Mouse (Mus musculus): ENCODE measurements around the gene Bok. TPM values are rescaled to one million over a fixed set of nuclear protein-coding genes. Genes with fewer than 3 reads are reported as not detected.

The Bok gene
- 44.0 and 48.6 TPM in 2 replicates for polyA plus RNA-seq (2014; fragmentation: Nextera tagmentation; extraction: Ambion mirVana)

DNA sequence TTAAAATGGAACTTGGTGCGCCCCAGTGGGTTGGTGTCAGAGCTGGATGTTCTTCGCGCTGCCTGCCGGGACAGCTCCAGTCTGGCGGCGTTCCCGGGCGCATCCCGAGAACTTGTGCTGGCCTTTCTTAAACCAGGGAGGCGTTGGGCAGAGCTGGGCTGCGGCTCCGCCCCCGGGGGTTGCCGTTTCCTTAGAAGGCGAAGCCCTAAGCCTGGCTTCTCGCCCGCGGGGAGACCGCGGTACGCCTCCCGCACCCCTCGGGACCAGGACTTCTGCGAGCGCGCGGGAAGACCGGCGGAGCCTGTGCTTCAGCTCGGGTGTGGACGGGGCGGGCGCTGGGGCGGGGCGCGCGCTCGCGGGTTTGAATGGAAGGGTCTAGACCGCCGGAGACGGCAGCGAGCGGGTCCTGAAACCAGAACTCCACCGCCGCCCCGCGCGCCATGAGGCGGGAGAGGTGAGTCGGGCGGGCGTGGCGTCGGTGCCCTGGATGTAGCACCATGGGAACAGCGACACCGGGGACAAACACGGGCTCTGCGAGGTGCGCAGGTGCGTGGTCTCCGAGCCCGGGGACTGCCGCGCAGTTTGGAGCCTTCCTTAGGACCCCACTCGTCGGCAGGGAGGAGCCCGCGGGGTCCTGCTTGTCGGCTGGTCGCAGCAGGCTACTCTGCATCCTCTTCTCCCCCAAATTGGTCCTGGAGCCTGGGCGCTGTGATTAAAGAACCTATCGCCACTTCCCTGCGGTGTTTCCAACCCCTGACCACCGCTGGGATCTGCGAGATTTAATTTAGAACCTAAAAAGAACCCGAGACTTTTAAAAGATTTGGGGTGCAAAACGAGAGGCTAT lies at the start of gene Bok:
Gene Bok, plus strand, starts transcription at position 260 of the 844 bp plus-strand sequence.
- WGBS, result under 1% methylated on average over 76 of the region's 78 CpGs
- no peaks in the 10 kb centered on the region for H3K4me1 ChIP-seq (replicated peaks; ENCODE audit: control insufficient read depth, insufficient read depth, low read length)
- no peak within 1 kb of the TSS for H3K27ac ChIP-seq (ENCODE audit: low read depth, low read length)
- peak within 1 kb of the TSS; percentile 54 for H3K4me3 ChIP-seq (ENCODE audit: low read depth, low read length)
- peak within 1 kb of the TSS; percentile 86 for H3K4me2 ChIP-seq (ENCODE audit: low read depth, low read length, severe bottlenecking)
- peaks cover 3% of the 10 kb centered on the region for H3K27me3 ChIP-seq (ENCODE audit: control insufficient read depth, insufficient read depth, low read length)
- no peaks in the 10 kb centered on the region for H3K36me3 ChIP-seq (ENCODE audit: control insufficient read depth, insufficient read depth, low read length)
- no peaks in the 10 kb centered on the region for H3K9me3 ChIP-seq (ENCODE audit: control insufficient read depth, low read length)
- ATAC-seq (replicated peaks; ENCODE audit: low FRiP score), result peak; percentile 63
- DNase-seq (ENCODE audit: low spot score), result peak; percentile 87
- peak within 1 kb of the TSS; percentile 83 for H3K9ac ChIP-seq (ENCODE audit: low read length)

DNA sequence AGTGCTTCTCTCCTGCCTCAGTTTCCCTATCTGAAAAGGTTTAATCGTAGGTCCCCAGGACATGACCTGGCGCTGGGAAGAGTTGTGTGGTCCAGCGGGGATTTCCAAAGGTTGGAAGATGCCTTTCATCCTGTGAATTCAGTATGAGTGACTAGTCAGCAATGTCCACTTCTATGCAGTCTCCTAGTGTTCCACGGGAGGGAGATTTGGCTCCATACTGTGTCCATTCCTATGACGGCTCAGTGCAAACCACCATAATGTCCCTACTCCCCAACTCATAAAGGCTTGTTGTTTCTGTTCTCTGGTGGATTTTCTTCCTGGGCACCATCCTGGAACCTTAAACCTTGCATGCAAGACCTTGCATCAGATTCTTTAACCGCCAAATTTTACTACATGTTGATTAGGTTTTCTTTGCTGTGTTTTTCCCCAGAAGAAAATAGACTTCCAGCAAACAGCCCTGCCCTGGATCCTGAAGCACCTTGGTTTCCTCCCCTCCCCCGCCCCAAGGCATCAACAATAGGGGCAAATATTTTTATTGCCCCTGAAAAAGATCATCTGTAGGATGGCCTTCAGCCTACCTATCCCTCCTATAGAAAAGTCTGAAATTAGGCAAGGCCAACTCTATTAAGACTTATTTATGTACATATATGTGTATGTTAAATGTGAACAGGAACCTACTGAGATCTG lies 49.1 kb upstream of the Bok start:
- 32% methylated on average over 7 of the region's 7 CpGs for WGBS

DNA sequence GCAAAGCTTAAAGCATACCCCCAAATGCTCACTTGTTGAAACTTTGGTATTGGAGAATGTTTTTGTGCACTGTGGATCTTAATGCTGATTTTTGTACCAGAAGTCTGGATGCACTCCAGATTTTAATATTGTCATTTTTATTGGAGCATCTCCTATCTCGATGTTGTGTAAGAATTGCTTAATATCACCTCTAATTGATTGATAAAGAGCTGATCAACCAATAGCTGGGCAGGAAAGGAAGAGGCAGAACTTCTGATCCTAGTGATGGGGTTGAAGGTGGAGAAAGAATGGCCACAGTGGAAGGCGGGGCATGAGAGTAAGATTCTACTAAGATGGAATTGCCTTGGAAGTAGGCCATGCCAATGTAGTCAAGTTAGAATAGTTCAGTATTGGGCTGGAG lies 43.5 kb upstream of the Bok start:
- H3K4me2 ChIP-seq (ENCODE audit: low read depth, low read length, severe bottlenecking), result no peak overlapping the region
- no peaks in the 10 kb centered on the region for H3K9me3 ChIP-seq (ENCODE audit: control insufficient read depth, low read length)
- DNase-seq (ENCODE audit: low spot score) (no peak), ATAC-seq (replicated peaks; ENCODE audit: low FRiP score) (no peak)
- H3K36me3 ChIP-seq (ENCODE audit: control insufficient read depth, insufficient read depth, low read length), result no peaks in the 10 kb centered on the region
- H3K27ac ChIP-seq (ENCODE audit: low read depth, low read length), result no peak overlapping the region
- H3K4me1 ChIP-seq (replicated peaks; ENCODE audit: control insufficient read depth, insufficient read depth, low read length), result no peaks in the 10 kb centered on the region
- no peak overlapping the region for H3K9ac ChIP-seq (ENCODE audit: low read length)
- WGBS, result 91% methylated on average over 2 of the region's 2 CpGs
- no peak overlapping the region for H3K4me3 ChIP-seq (ENCODE audit: low read depth, low read length)
- H3K27me3 ChIP-seq (ENCODE audit: control insufficient read depth, insufficient read depth, low read length), result no peaks in the 10 kb centered on the region

More for the DNA sequence above, 49.1 kb upstream of the Bok start:
- H3K36me3 ChIP-seq (ENCODE audit: control insufficient read depth, insufficient read depth, low read length), result no peaks in the 10 kb centered on the region
- H3K9me3 ChIP-seq (ENCODE audit: control insufficient read depth, low read length), result no peaks in the 10 kb centered on the region
- peak overlapping the region; percentile 69 for H3K9ac ChIP-seq (ENCODE audit: low read length)
- peak; percentile 28 for ATAC-seq (replicated peaks; ENCODE audit: low FRiP score)
- DNase-seq (ENCODE audit: low spot score), result no peak
- no peaks in the 10 kb centered on the region for H3K27me3 ChIP-seq (ENCODE audit: control insufficient read depth, insufficient read depth, low read length)
- H3K27ac ChIP-seq (ENCODE audit: low read depth, low read length), result peak overlapping the region; percentile 46; the same call in 1 of the 2 replicates
- H3K4me1 ChIP-seq (replicated peaks; ENCODE audit: control insufficient read depth, insufficient read depth, low read length), result peaks cover 9% of the 10 kb centered on the region; the same call in 1 of the 2 replicates
- peak overlapping the region; percentile 94 for H3K4me3 ChIP-seq (ENCODE audit: low read depth, low read length)
- peak overlapping the region; percentile 71 for H3K4me2 ChIP-seq (ENCODE audit: low read depth, low read length, severe bottlenecking)

DNA sequence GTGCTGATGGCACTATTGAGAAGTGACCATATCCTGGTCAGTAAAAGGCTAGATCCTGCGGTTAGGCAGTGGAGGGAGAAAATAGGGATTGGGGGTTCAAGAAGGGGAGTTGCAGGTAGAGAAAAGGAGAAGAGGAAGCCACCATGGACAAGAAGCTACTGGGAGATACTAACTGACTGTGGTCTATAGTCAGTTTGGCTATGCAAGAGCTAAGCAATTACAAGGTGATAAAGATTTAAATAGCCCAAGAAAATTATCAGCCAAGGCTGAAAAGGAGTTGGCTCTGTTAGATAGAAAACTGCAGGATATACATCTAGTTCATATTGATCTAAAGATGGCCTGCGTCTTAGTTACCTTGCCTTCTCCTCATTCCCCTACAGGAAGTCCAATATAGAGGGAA lies 42.8 kb upstream of the Bok start:
- H3K9me3 ChIP-seq (ENCODE audit: control insufficient read depth, low read length), result no peaks in the 10 kb centered on the region
- H3K27me3 ChIP-seq (ENCODE audit: control insufficient read depth, insufficient read depth, low read length), result no peaks in the 10 kb centered on the region
- no peaks in the 10 kb centered on the region for H3K36me3 ChIP-seq (ENCODE audit: control insufficient read depth, insufficient read depth, low read length)
- no peak for ATAC-seq (replicated peaks; ENCODE audit: low FRiP score)
- WGBS, result 89% methylated on average over 2 of the region's 2 CpGs
- H3K9ac ChIP-seq (ENCODE audit: low read length), result no peak overlapping the region
- DNase-seq (ENCODE audit: low spot score), result no peak
- no peak overlapping the region for H3K4me3 ChIP-seq (ENCODE audit: low read depth, low read length)
- no peaks in the 10 kb centered on the region for H3K4me1 ChIP-seq (replicated peaks; ENCODE audit: control insufficient read depth, insufficient read depth, low read length)
- H3K4me2 ChIP-seq (ENCODE audit: low read depth, low read length, severe bottlenecking), result no peak overlapping the region
- H3K27ac ChIP-seq (ENCODE audit: low read depth, low read length), result no peak overlapping the region

DNA sequence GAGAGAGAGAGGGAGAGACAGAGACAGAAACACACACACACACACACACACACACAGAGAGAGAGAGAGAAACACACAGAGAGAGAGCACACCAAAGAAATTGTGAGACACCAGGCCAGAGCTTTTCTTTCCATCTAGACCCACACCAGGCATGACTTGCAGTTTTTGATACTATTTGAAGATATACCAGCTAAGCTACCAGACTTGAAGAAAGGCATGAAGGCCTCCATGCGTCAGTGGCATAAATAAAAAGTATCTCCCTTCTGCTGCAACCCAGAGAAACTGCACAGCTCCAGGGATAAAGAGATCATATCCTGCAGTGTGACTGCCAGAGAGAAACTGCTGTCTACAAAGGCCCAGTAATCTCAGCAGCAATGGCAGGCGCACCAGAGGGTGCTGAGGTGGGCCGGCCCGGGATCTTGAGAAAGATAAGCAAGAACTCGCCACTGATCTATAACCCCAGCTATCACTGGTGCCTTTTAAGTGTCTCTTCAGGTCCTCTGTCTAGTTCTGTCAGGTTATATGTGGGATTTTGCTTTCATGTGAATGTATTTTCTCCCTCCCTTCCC lies 35.8 kb upstream of the Bok start:
- H3K9me3 ChIP-seq (ENCODE audit: control insufficient read depth, low read length), result no peaks in the 10 kb centered on the region
- no peaks in the 10 kb centered on the region for H3K27me3 ChIP-seq (ENCODE audit: control insufficient read depth, insufficient read depth, low read length)
- no peaks in the 10 kb centered on the region for H3K36me3 ChIP-seq (ENCODE audit: control insufficient read depth, insufficient read depth, low read length)
- H3K4me2 ChIP-seq (ENCODE audit: low read depth, low read length, severe bottlenecking), result no peak overlapping the region
- 74% methylated on average over 5 of the region's 5 CpGs for WGBS
- H3K4me3 ChIP-seq (ENCODE audit: low read depth, low read length), result no peak overlapping the region
- no peaks in the 10 kb centered on the region for H3K4me1 ChIP-seq (replicated peaks; ENCODE audit: control insufficient read depth, insufficient read depth, low read length)
- no peak for ATAC-seq (replicated peaks; ENCODE audit: low FRiP score)
- no peak overlapping the region for H3K9ac ChIP-seq (ENCODE audit: low read length)
- no peak overlapping the region for H3K27ac ChIP-seq (ENCODE audit: low read depth, low read length)
- DNase-seq (ENCODE audit: low spot score), result no peak

DNA sequence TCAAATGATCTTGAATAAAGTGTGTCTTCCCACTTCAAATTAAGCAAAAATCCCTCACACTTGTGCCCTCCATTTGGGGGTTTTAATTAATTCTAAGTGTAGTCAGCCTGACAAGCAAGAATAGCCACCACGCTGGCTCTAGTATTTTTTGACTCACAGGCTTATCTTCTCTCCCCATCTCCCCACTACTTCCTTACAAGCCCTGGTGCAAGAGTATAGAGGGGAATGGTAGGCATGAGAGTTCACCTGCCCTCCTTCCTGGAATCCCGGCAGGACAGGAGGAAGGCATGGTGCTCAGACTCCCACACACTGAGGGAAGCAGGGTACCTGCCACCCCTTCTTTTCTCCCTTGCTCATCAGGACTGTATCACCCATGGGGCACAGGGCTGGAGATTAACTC lies 31.2 kb upstream of the Bok start:
- 56% methylated on average over 2 of the region's 2 CpGs for WGBS
- no peaks in the 10 kb centered on the region for H3K36me3 ChIP-seq (ENCODE audit: control insufficient read depth, insufficient read depth, low read length)
- ATAC-seq (replicated peaks; ENCODE audit: low FRiP score) (no peak), DNase-seq (ENCODE audit: low spot score) (no peak)
- no peak overlapping the region for H3K4me3 ChIP-seq (ENCODE audit: low read depth, low read length)
- no peaks in the 10 kb centered on the region for H3K27me3 ChIP-seq (ENCODE audit: control insufficient read depth, insufficient read depth, low read length)
- H3K4me1 ChIP-seq (replicated peaks; ENCODE audit: control insufficient read depth, insufficient read depth, low read length), result no peaks in the 10 kb centered on the region
- no peaks in the 10 kb centered on the region for H3K9me3 ChIP-seq (ENCODE audit: control insufficient read depth, low read length)
- no peak overlapping the region for H3K4me2 ChIP-seq (ENCODE audit: low read depth, low read length, severe bottlenecking)
- no peak overlapping the region for H3K9ac ChIP-seq (ENCODE audit: low read length)
- no peak overlapping the region for H3K27ac ChIP-seq (ENCODE audit: low read depth, low read length)

DNA sequence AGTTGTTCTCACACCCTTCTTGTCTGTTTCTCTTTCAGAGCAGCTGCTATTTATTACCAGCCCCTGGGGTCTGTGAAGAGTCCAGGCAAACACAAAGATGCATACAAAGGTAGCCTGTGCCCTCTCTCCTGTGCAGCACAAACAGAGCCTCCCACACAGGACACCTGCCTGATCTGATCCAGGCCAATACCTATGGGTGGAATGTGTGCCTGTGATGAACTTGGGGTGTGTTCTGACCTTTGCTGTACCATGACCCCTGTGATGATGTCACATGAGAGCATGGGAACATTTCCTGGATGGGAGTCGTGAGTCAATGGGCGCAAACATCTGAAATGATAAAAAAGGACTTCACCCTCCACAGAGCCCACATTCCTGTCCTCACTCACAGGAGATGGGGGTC lies 30.7 kb upstream of the Bok start:
- Histone ChIP-seq H3K4me2 (ENCODE audit: low read depth, low read length, severe bottlenecking) (no peak overlapping the region), H3K4me1 (replicated peaks; ENCODE audit: control insufficient read depth, insufficient read depth, low read length) (no peaks in the 10 kb centered on the region), H3K27ac (ENCODE audit: low read depth, low read length) (no peak overlapping the region), H3K9me3 (ENCODE audit: control insufficient read depth, low read length) (no peaks in the 10 kb centered on the region), H3K27me3 (ENCODE audit: control insufficient read depth, insufficient read depth, low read length) (no peaks in the 10 kb centered on the region), H3K9ac (ENCODE audit: low read length) (no peak overlapping the region), H3K4me3 (ENCODE audit: low read depth, low read length) (no peak overlapping the region), H3K36me3 (ENCODE audit: control insufficient read depth, insufficient read depth, low read length) (no peaks in the 10 kb centered on the region)
- whole genome bisulfite sequencing, result 79% methylated on average over 2 of the region's 2 CpGs
- no peak for DNase-seq (ENCODE audit: low spot score)
- ATAC-seq (replicated peaks; ENCODE audit: low FRiP score), result no peak

DNA sequence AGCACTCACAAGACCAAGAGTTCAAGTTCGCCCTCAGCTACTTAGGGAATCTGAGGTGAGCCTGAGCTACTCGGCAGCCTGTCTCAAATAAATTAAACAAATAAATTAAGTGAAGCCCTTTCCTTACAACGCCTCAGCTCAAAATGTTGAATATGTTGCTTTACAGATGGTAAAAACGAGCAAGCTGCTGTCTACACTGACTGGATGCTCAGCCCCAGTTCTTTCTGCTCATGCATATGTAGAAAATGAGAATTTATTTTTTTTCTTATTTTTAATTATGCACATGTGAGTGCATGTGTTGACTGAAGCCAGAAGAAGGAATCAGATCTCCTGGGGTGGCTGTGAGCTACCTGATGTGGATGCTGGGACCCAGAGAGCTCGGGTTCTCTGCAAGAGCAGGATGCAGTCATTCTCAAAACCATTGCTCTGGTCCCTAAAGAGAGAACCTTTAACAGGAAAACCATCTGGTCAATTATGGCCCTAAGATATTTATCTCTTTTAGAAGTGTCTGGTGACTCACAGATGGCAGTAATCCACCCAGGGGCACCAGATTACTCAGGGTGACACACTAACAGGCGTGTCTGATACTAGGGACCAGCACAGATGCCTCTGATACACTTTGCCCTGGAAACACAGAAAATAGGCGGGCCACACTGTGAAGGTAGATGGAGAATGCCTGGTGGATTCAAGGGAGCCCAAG lies 29.0 kb upstream of the Bok start:
- no peak for ATAC-seq (replicated peaks; ENCODE audit: low FRiP score)
- DNase-seq (ENCODE audit: low spot score), result no peak
- WGBS, result 79% methylated on average over 7 of the region's 7 CpGs
- Histone ChIP-seq H3K4me2 (ENCODE audit: low read depth, low read length, severe bottlenecking) (no peak overlapping the region), H3K27ac (ENCODE audit: low read depth, low read length) (no peak overlapping the region), H3K27me3 (ENCODE audit: control insufficient read depth, insufficient read depth, low read length) (no peaks in the 10 kb centered on the region), H3K4me3 (ENCODE audit: low read depth, low read length) (no peak overlapping the region), H3K9me3 (ENCODE audit: control insufficient read depth, low read length) (no peaks in the 10 kb centered on the region), H3K36me3 (ENCODE audit: control insufficient read depth, insufficient read depth, low read length) (no peaks in the 10 kb centered on the region), H3K9ac (ENCODE audit: low read length) (no peak overlapping the region), H3K4me1 (replicated peaks; ENCODE audit: control insufficient read depth, insufficient read depth, low read length) (no peaks in the 10 kb centered on the region)

All from forebrain, embryonic 11.5 days (tissue).